21 mouse cellular contexts compared by ENCODE assay signal in genomic region chr17:84650302-84651017, GRCm38 (mm10). TPM values are rescaled to one million over a fixed set of nuclear protein-coding genes. Genes with fewer than 3 reads are reported as not detected.
"Had no signal": no experiment of that assay in that cellular context is flagged by ENCODE, and none has a peak within 500 bp of the region (broad histone marks: within the 10 kb centered on the region; RNA-seq: fewer than 3 reads in every experiment).

No protein-coding gene starts in this region.

- H3K4me2 ChIP-seq: limb, embryonic 13.5 days; lung, embryonic 14.5 days; midbrain, embryonic 11.5 days; midbrain, embryonic 15.5 days; neural tube, embryonic 12.5 days had no signal

- H3K36me3 ChIP-seq: midbrain, embryonic 15.5 days; neural tube, embryonic 12.5 days had no signal

- H3K27ac ChIP-seq: hindbrain, postnatal 0 days; limb, embryonic 13.5 days; liver, embryonic 14.5 days; macrophage; midbrain, embryonic 15.5 days; neural tube, embryonic 12.5 days had no signal

- DNase-seq: kidney, adult 11 months; kidney, adult 9 months; kidney, postnatal 14 days; left cerebral cortex, postnatal 4 days; lung, embryonic 14.5 days; right cerebral cortex, postnatal 25 days; thymus, adult 2 months; thymus, postnatal 25 days had no signal

- H3K4me1 ChIP-seq: megakaryocyte, embryonic 14.5 days; midbrain, embryonic 15.5 days had no signal

- H3K9me3 ChIP-seq: limb, embryonic 13.5 days; megakaryocyte, embryonic 14.5 days; midbrain, embryonic 15.5 days; neural tube, embryonic 12.5 days had no signal

- H3K4me3 ChIP-seq: limb, embryonic 13.5 days; megakaryocyte, embryonic 14.5 days; midbrain, embryonic 15.5 days; neural tube, embryonic 12.5 days had no signal

- H3K27me3 ChIP-seq: limb, embryonic 13.5 days; megakaryocyte, embryonic 14.5 days; midbrain, embryonic 15.5 days; neural tube, embryonic 12.5 days had no signal

- H3K9ac ChIP-seq: limb, embryonic 13.5 days; liver, embryonic 14.5 days; lung, embryonic 14.5 days; midbrain, embryonic 15.5 days; neural tube, embryonic 12.5 days had no signal

- ATAC-seq: hindbrain, postnatal 0 days; midbrain, embryonic 15.5 days had no signal

RNA-seq across cellular contexts. Expression of gene Abcg8, which starts 25.6 kb away (rescaled TPM):
- total RNA-seq: hindbrain, postnatal 0 days; layer of hippocampus, adult 8-10 months; layer of hippocampus, postnatal 14 days; left cerebral cortex, postnatal 10 days; left cerebral cortex, postnatal 4 days; monocyte, adult 5-6 weeks had no signal
- polyA plus RNA-seq: hindbrain, postnatal 0 days; limb, embryonic 13.5 days; macrophage; midbrain, embryonic 11.5 days; midbrain, embryonic 15.5 days; neural tube, embryonic 12.5 days had no signal

RNA-seq across cellular contexts. Expression of gene Abcg5, which starts 32.4 kb away (rescaled TPM):
- total RNA-seq: layer of hippocampus, adult 8-10 months; layer of hippocampus, postnatal 14 days; left cerebral cortex, adult 18-20 months; left cerebral cortex, postnatal 10 days; monocyte, adult 5-6 weeks had no signal
- polyA plus RNA-seq: macrophage had no signal
